Mouse (Mus musculus) heart, adult 9 months (tissue): ENCODE results near the gene Pip4k2b.
A peak's percentile ranks its signal among the peaks of the same experiment; 100 is the strongest.
"Not testable (repeated sequence)": the region's sequence is repeated elsewhere in the genome, so short reads cannot be mapped to it uniquely, and the experiment has no call there.

Experiments used
- DNase-seq, 2 experiments: peaks; one replicate each; pipeline ENCODE4 v3.0.0; 2022; ENCODE audit warnings: low spot score in 2 of 2

The Pip4k2b gene

GRCm38 (mm10) chr11:97748496-97748895 lies 4.0 kb upstream of the Pip4k2b start:
- DNase-seq, result no peak

- DNase-seq, result no peak
These were observed 3.3 kb upstream of the Pip4k2b start for GRCm38 (mm10) chr11:97747773-97748172.

- no peak for DNase-seq
These were observed 822 bp upstream of the Pip4k2b start for GRCm38 (mm10) chr11:97745331-97745721.

- DNase-seq, result peak; percentile 99
These were observed 320 bp upstream of the Pip4k2b start for GRCm38 (mm10) chr11:97744718-97745330.

- no peak for DNase-seq
These were observed 1.1 kb downstream of the Pip4k2b start for GRCm38 (mm10) chr11:97743423-97743822.

- DNase-seq, result no peak
These were observed 1.9 kb downstream of the Pip4k2b start for GRCm38 (mm10) chr11:97742591-97742990.

GRCm38 (mm10) chr11:97742157-97742556 lies 2.3 kb downstream of the Pip4k2b start:
- DNase-seq, result no peak

- DNase-seq, result peak in 1 of 2 experiments; percentile 49
These were observed 4.3 kb downstream of the Pip4k2b start for GRCm38 (mm10) chr11:97740190-97740589.

- no peak for DNase-seq
These were observed 5.3 kb downstream of the Pip4k2b start for GRCm38 (mm10) chr11:97739155-97739554.

- DNase-seq, result no peak
These were observed 5.8 kb downstream of the Pip4k2b start for GRCm38 (mm10) chr11:97738703-97739102.

GRCm38 (mm10) chr11:97737600-97737999 lies 6.9 kb downstream of the Pip4k2b start:
- DNase-seq, result no peak

GRCm38 (mm10) chr11:97736645-97737044 lies 7.9 kb downstream of the Pip4k2b start:
- DNase-seq, result no peak

GRCm38 (mm10) chr11:97734810-97735209 lies 9.7 kb downstream of the Pip4k2b start:
- not testable (repeated sequence) for DNase-seq

GRCm38 (mm10) chr11:97733689-97734088 lies 10.8 kb downstream of the Pip4k2b start:
- no peak for DNase-seq

GRCm38 (mm10) chr11:97728730-97729129 lies 15.8 kb downstream of the Pip4k2b start:
- DNase-seq, result no peak

- no peak for DNase-seq
These were observed 16.2 kb downstream of the Pip4k2b start for GRCm38 (mm10) chr11:97728311-97728710.

GRCm38 (mm10) chr11:97723709-97724108 lies 20.8 kb downstream of the Pip4k2b start:
- DNase-seq, result no peak

GRCm38 (mm10) chr11:97721338-97721737 lies 23.2 kb downstream of the Pip4k2b start:
- DNase-seq, result no peak

GRCm38 (mm10) chr11:97719041-97719440 lies 25.5 kb downstream of the Pip4k2b start:
- no peak for DNase-seq

- DNase-seq, result no peak
These were observed 26.1 kb downstream of the Pip4k2b start for GRCm38 (mm10) chr11:97718281-97718860.

GRCm38 (mm10) chr11:97717369-97718280 lies 26.9 kb downstream of the Pip4k2b start:
- no peak for DNase-seq

- no peak for DNase-seq
These were observed 28.5 kb downstream of the Pip4k2b start for GRCm38 (mm10) chr11:97716021-97716420.
